Mouse (Mus musculus) lung, embryonic 16.5 days (tissue): ENCODE results near the gene Gm49396. TPM values are rescaled to one million over a fixed set of nuclear protein-coding genes. Genes with fewer than 3 reads are reported as not detected.
A peak's percentile ranks its signal among the peaks of the same experiment; 100 is the strongest.

Experiments
- ATAC-seq: fragments of 200-750 bp; cut with Nextera tagmentation; 2 replicates; pipeline ENCODE4 v1.8.0; 2017; ENCODE audit warnings: low read depth, mild to moderate bottlenecking, moderate library complexity
- H3K27ac ChIP-seq: fragments of 300-500 bp; sonication (generic); 2 replicates; pipeline ENCODE4 v1.5.1; 2014; ENCODE audit warnings: mild to moderate bottlenecking, control low read depth, low read length
- H3K27me3 ChIP-seq: fragments of 300-500 bp; sonication (generic); 2 replicates; pipeline ENCODE4 v1.6.1; 2014; ENCODE audit warnings: low read depth, low read length, mixed read lengths; ENCODE audit not compliant: control insufficient read depth, insufficient read depth
- H3K36me3 ChIP-seq: fragments of 300-500 bp; sonication (generic); 2 replicates; pipeline ENCODE4 v1.6.1; 2014; ENCODE audit warnings: low read length; ENCODE audit not compliant: control insufficient read depth, insufficient read depth
- H3K4me1 ChIP-seq: fragments of 300-500 bp; sonication (generic); replicated peaks from 2 replicates; pipeline ENCODE4 v1.6.1; 2014; ENCODE audit warnings: low read length, mixed read lengths; ENCODE audit not compliant: control insufficient read depth, insufficient read depth
- H3K4me2 ChIP-seq: fragments of 300-500 bp; sonication (generic); 2 replicates; pipeline ENCODE4 v1.6.1; 2014; ENCODE audit warnings: low read depth, low read length, control low read depth
- H3K4me3 ChIP-seq: fragments of 300-500 bp; sonication (generic); 2 replicates; pipeline ENCODE4 v1.5.1; 2014; ENCODE audit warnings: mild to moderate bottlenecking, low read length, control low read depth
- H3K9ac ChIP-seq: fragments of 300-500 bp; sonication (generic); 2 replicates; pipeline ENCODE4 v1.6.1; 2014; ENCODE audit warnings: low read length, control low read depth
- H3K9me3 ChIP-seq: fragments of 300-500 bp; sonication (generic); 2 replicates; pipeline ENCODE4 v1.6.1; 2016; ENCODE audit warnings: low read length; ENCODE audit not compliant: control insufficient read depth
- WGBS: fragments of 180-500 bp; shearing (Covaris S2); extraction: QIAGEN DNeasy Blood & Tissue Kit; methylation state at CpG from one replicate; pipeline ENCODE4 v1.1.7; 2014; 5-methylcytosine and 5-hydroxymethylcytosine counted together
- microRNA-seq: library from miRNA; unstranded; fragments of <30 nt; microRNA quantifications from one replicate; pipeline ENCODE4, GENCODE M21; 2016
- polyA plus RNA-seq: library from polyadenylated mRNA; unstranded; fragments of >200 nt; fragmentation: Nextera tagmentation; extraction: Ambion mirVana; gene quantifications from 2 replicates; pipeline ENCODE4 v1.2.1, GENCODE M21; 2015

Gene Gm49396
- polyA plus RNA-seq, 1 experiment from 2014 or later, result 14.3 TPM

GRCm38 (mm10) chr7:30613529-30614112, 50.5 kb downstream of the Gm49396 start:
- Histone ChIP-seq H3K4me3 (no peak overlapping the region), H3K9me3 (no peaks in the 10 kb centered on the region), H3K4me2 (no peak overlapping the region), H3K36me3 (peaks cover 14% of the 10 kb centered on the region), H3K4me1 (no peaks in the 10 kb centered on the region), H3K27ac (no peak overlapping the region), H3K9ac (no peak overlapping the region), H3K27me3 (no peaks in the 10 kb centered on the region)
- WGBS, result 18% methylated on average over 14 of the region's 14 CpGs
- ATAC-seq, result peak; percentile 67; the same call in 1 of the 2 replicates

DNA sequence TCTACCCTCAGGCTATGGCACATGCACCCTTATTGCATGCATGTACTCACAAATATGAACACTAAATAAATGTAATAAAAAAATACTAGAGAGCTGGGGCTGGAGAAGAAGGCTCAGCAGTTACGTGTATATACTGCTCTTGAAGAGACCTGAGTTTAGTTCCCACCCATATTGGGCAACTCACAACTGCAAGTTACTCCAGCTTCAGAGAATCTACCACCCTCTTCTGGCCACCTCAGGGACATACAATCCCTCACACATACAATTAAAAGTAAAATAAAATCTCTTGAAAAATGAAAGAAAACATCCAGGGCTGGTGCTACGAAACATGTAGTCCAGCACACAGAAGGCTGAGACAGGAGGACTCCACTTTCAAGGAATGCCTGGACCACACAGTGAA, 51.3 kb downstream of the Gm49396 start:
- WGBS, result 59% methylated on average over 2 of the region's 2 CpGs
- H3K9ac ChIP-seq, result no peak overlapping the region
- no peak for ATAC-seq

DNA sequence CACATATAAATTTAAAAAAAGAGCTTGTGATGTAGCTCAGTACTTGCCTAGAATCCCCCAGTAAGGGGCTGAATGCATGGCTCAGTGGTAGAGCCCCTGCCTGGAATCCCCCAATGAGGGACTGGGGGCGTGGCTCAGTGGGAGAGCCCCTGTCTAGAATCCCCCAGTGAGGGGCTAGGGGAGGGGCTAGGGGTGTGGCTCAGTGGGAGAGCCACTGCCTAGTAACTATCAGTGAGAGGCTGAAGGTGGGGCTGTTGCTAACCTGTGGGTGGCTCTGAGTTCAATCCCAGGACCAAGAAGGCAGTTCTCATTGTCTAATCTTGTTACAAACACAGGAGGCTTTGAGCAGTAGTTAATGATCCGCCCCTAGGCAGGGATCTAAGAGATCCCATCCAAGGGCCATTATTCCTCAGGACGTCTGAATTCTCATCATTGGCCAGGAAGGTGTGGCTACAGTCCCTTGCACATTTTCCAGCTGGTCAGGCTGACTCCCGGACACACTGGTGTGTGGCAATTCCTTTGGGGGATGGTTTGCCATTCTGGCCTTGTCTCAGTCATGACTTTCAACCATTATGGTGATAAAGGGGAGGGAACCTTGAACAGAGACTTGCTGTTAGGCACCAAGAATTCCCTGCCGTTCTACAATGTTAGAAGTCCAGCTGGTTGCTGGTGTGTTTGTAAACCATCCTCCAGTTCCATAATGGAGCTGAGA, 52.1 kb downstream of the Gm49396 start:
- H3K9ac ChIP-seq, result no peak overlapping the region
- peaks cover 21% of the 10 kb centered on the region for H3K36me3 ChIP-seq
- H3K4me2 ChIP-seq, result no peak overlapping the region
- H3K4me3 ChIP-seq, result no peak overlapping the region
- ATAC-seq, result peak; percentile 41; the same call in 1 of the 2 replicates
- H3K9me3 ChIP-seq, result no peaks in the 10 kb centered on the region
- H3K4me1 ChIP-seq, result no peaks in the 10 kb centered on the region
- H3K27me3 ChIP-seq, result no peaks in the 10 kb centered on the region
- H3K27ac ChIP-seq, result no peak overlapping the region
- WGBS, result 50% methylated on average over 5 of the region's 5 CpGs

More for the DNA sequence above, 51.3 kb downstream of the Gm49396 start:
- Histone ChIP-seq H3K27me3 (no peaks in the 10 kb centered on the region), H3K4me2 (no peak overlapping the region), H3K4me1 (no peaks in the 10 kb centered on the region), H3K27ac (no peak overlapping the region), H3K9me3 (no peaks in the 10 kb centered on the region), H3K36me3 (peaks cover 19% of the 10 kb centered on the region), H3K4me3 (no peak overlapping the region)

Small RNAs within 50 kb of the gene (microRNA-seq; reads per million reads assigned to microRNA genes)
- gene Gm38670, result 1.8 reads per million
- not detected for gene Mir3569

Other genes starting within 250 kb of the Gm49396 start
- gene Syne4, start 248.5 kb upstream of the Gm49396 start, polyA plus RNA-seq, result 32.5 and 33.6 TPM in 2 replicates
- 0.38 TPM in 1 of 2 replicates, not detected in the other for gene E130208F15Rik, start 241.6 kb upstream of the Gm49396 start, polyA plus RNA-seq
- gene Sdhaf1, start 239.4 kb upstream of the Gm49396 start, polyA plus RNA-seq, result 14.5 and 15.8 TPM in 2 replicates
- gene Lrfn3, start 200.6 kb upstream of the Gm49396 start, polyA plus RNA-seq, result 3.5 and 3.9 TPM in 2 replicates
- gene Tyrobp, start 149.6 kb upstream of the Gm49396 start, polyA plus RNA-seq, result 53.5 and 63.9 TPM in 2 replicates
- 2.0 and 2.6 TPM in 2 replicates for gene Hcst, start 143.5 kb upstream of the Gm49396 start, polyA plus RNA-seq
- 1.9 and 2.0 TPM in 2 replicates for gene Nfkbid, start 141.6 kb upstream of the Gm49396 start, polyA plus RNA-seq
- gene Aplp1, start 117.8 kb upstream of the Gm49396 start, polyA plus RNA-seq, result 20.4 and 22.3 TPM in 2 replicates
- gene Kirrel2, start 105.7 kb upstream of the Gm49396 start, polyA plus RNA-seq, result not detected in 2 replicates
- not detected in 2 replicates for gene Nphs1, start 105.0 kb upstream of the Gm49396 start, polyA plus RNA-seq
- gene Prodh2, start 69.7 kb upstream of the Gm49396 start, polyA plus RNA-seq, result 0.41 and 2.4 TPM in 2 replicates
- 7.6 and 7.8 TPM in 2 replicates for gene Arhgap33, start 28.3 kb upstream of the Gm49396 start, polyA plus RNA-seq
- 32.0 and 34.0 TPM in 2 replicates for gene Hspb6, start 11.2 kb upstream of the Gm49396 start, polyA plus RNA-seq
- gene Proser3, start 11.0 kb upstream of the Gm49396 start, polyA plus RNA-seq, result 12.9 and 14.9 TPM in 2 replicates
- gene Lin37, start 3.5 kb upstream of the Gm49396 start, polyA plus RNA-seq, result 38.1 and 46.1 TPM in 2 replicates
- gene U2af1l4, start within 50 bp of the Gm49396 start, polyA plus RNA-seq, result 95.5 and 96.3 TPM in 2 replicates
- gene Psenen, start 283 bp downstream of the Gm49396 start, polyA plus RNA-seq, result 144 and 146 TPM in 2 replicates
- gene Igflr1, start 2.1 kb downstream of the Gm49396 start, polyA plus RNA-seq, result 4.2 and 6.4 TPM in 2 replicates
- 8.7 and 10.0 TPM in 2 replicates for gene Kmt2b, start 25.4 kb downstream of the Gm49396 start, polyA plus RNA-seq
- 4.5 and 4.6 TPM in 2 replicates for gene Zbtb32, start 35.6 kb downstream of the Gm49396 start, polyA plus RNA-seq
- gene Upk1a, start 49.5 kb downstream of the Gm49396 start, polyA plus RNA-seq, result 1.8 and 1.9 TPM in 2 replicates
- gene Cox6b1, start 62.8 kb downstream of the Gm49396 start, polyA plus RNA-seq, result 902 and 945 TPM in 2 replicates
- not detected in 2 replicates for gene Etv2, start 72.5 kb downstream of the Gm49396 start, polyA plus RNA-seq
- 106 and 110 TPM in 2 replicates for gene Rbm42, start 87.0 kb downstream of the Gm49396 start, polyA plus RNA-seq
- 49.6 and 58.2 TPM in 2 replicates for gene Haus5, start 101.7 kb downstream of the Gm49396 start, polyA plus RNA-seq
- not detected in 2 replicates for gene Pmis2, start 108.3 kb downstream of the Gm49396 start, polyA plus RNA-seq
- 0.75 and 1.4 TPM in 2 replicates for gene 2200002J24Rik, start 135.6 kb downstream of the Gm49396 start, polyA plus RNA-seq
- gene Atp4a, start 148.9 kb downstream of the Gm49396 start, polyA plus RNA-seq, result 0.10 and 0.26 TPM in 2 replicates
- 148 and 160 TPM in 2 replicates for gene Tmem147, start 166.2 kb downstream of the Gm49396 start, polyA plus RNA-seq
- gene Gapdhs, start 180.3 kb downstream of the Gm49396 start, polyA plus RNA-seq, result 0.45 and 0.58 TPM in 2 replicates
- 1.5 and 2.6 TPM in 2 replicates for gene Sbsn, start 188.1 kb downstream of the Gm49396 start, polyA plus RNA-seq
- 12.6 and 21.0 TPM in 2 replicates for gene Dmkn, start 200.4 kb downstream of the Gm49396 start, polyA plus RNA-seq
- 3.7 and 18.1 TPM in 2 replicates for gene Krtdap, start 224.6 kb downstream of the Gm49396 start, polyA plus RNA-seq